Mouse (Mus musculus) CH12.LX (cell line): ENCODE data around the gene Fbxw24. TPM values are rescaled to one million over a fixed set of nuclear protein-coding genes. Genes with fewer than 3 reads are reported as not detected.
"Not testable (repeated sequence)": the region's sequence is repeated elsewhere in the genome, so short reads cannot be mapped to it uniquely, and the experiment has no call there.

Experiments used
- DNase-seq: peaks from one replicate; pipeline ENCODE4 v3.0.0-alpha.2; 2013; ENCODE audit errors: extremely low read depth
- H3K27ac ChIP-seq: 2 replicates; pipeline ENCODE4 v1.5.1; 2012; ENCODE audit warnings: low read depth, mild to moderate bottlenecking, control low read depth, moderate library complexity; ENCODE audit not compliant: insufficient read depth
- H3K27me3 ChIP-seq: replicated peaks from 2 replicates; pipeline ENCODE3; 2012; ENCODE audit warnings: inconsistent platforms
- H3K36me3 ChIP-seq, 2 experiments: replicated peaks in 1 of 2; 2 replicates each; pipeline versions ENCODE3 to v1.6.1; 2012; ENCODE audit warnings: inconsistent platforms in 1 of 2, low read length in 1 of 2, mild to moderate bottlenecking in 1 of 2, mixed read lengths in 1 of 2, moderate library complexity in 1 of 2; ENCODE audit not compliant: control insufficient read depth in 1 of 2, insufficient read depth in 1 of 2
- H3K4me1 ChIP-seq, 2 experiments: 2 replicates each; pipeline ENCODE4 v1.6.1; 2012; ENCODE audit warnings: inconsistent platforms in 1 of 2, moderate library complexity in 1 of 2; ENCODE audit not compliant: insufficient read depth in 2 of 2, control insufficient read depth in 1 of 2
- H3K4me2 ChIP-seq: 2 replicates; pipeline ENCODE4 v1.6.1; 2012; ENCODE audit warnings: low read depth, mild to moderate bottlenecking, control low read depth; ENCODE audit not compliant: poor library complexity, insufficient read depth, severe bottlenecking
- H3K4me3 ChIP-seq, 3 experiments: fragments of 150-350 bp in 1 of 3; sonication (generic) in 1 of 3; replicated peaks in 1 of 3; 2 replicates each; pipeline versions ENCODE3 to v1.5.1; 2011 to 2012; ENCODE audit warnings: low read depth in 2 of 3, low read length in 2 of 3, mild to moderate bottlenecking in 2 of 3, moderate library complexity in 2 of 3, control low read depth in 1 of 3, improper control_type of control experiment in 1 of 3, inconsistent platforms in 1 of 3, mixed read lengths in 1 of 3; ENCODE audit not compliant: poor library complexity in 1 of 3
- H3K79me2 ChIP-seq: replicated peaks from 2 replicates; pipeline ENCODE4 v1.6.1; 2012; ENCODE audit warnings: mild to moderate bottlenecking, moderate library complexity; ENCODE audit not compliant: control insufficient read depth, poor library complexity, insufficient read depth, severe bottlenecking; ENCODE audit errors: extremely low read depth
- H3K9ac ChIP-seq: 2 replicates; pipeline ENCODE4 v1.6.1; 2012; ENCODE audit warnings: low read depth, mild to moderate bottlenecking, control low read depth, moderate library complexity; ENCODE audit not compliant: insufficient read depth
- H3K9me3 ChIP-seq: replicated peaks from 2 replicates; pipeline ENCODE3; 2012; ENCODE audit warnings: low read length, inconsistent platforms, mixed read lengths
- CHD2 ChIP-seq: IDR thresholded peaks from 2 replicates; pipeline ENCODE4 v1.6.1; 2011; ENCODE audit warnings: low read length, improper control_type of control experiment
- CTCF ChIP-seq, 2 experiments: IDR thresholded peaks in 1 of 2; conservative IDR thresholded peaks in 1 of 2; 2 replicates each; pipeline ENCODE4 v1.5.1; 2011 to 2012; ENCODE audit warnings: low read depth in 2 of 2, low read length in 2 of 2, improper control_type of control experiment in 1 of 2, inconsistent platforms in 1 of 2, mild to moderate bottlenecking in 1 of 2, moderate library complexity in 1 of 2
- E2F4 ChIP-seq: IDR thresholded peaks from 2 replicates; pipeline ENCODE4 v1.6.1; 2011; ENCODE audit warnings: low read depth, low read length, improper control_type of control experiment; ENCODE audit not compliant: insufficient replicate concordance
- ELF1 ChIP-seq: IDR thresholded peaks from 2 replicates; pipeline ENCODE4 v1.6.1; 2014; ENCODE audit warnings: low read depth, mild to moderate bottlenecking, inconsistent platforms, low read length, improper control_type of control experiment
- ETS1 ChIP-seq: conservative IDR thresholded peaks from 2 replicates; pipeline ENCODE4 v1.6.1; 2012; ENCODE audit warnings: low read depth, mild to moderate bottlenecking, inconsistent platforms, low read length, improper control_type of control experiment, moderate library complexity
- GABPA ChIP-seq: IDR thresholded peaks from 2 replicates; pipeline ENCODE4 v1.6.1; 2012; ENCODE audit warnings: low read depth, low read length, improper control_type of control experiment, inconsistent platforms; ENCODE audit not compliant: insufficient replicate concordance
- IRF4 ChIP-seq: IDR thresholded peaks from 2 replicates; pipeline ENCODE4 v1.6.1; 2014; ENCODE audit warnings: low read depth, mild to moderate bottlenecking, inconsistent platforms, low read length, improper control_type of control experiment
- JUN ChIP-seq: IDR thresholded peaks from 2 replicates; pipeline ENCODE4 v1.6.1; 2011; ENCODE audit warnings: low read depth, mild to moderate bottlenecking, low read length, improper control_type of control experiment, moderate library complexity; ENCODE audit not compliant: insufficient read depth
- JUND ChIP-seq: conservative IDR thresholded peaks from 2 replicates; pipeline ENCODE4 v1.6.1; 2011; ENCODE audit warnings: low read depth, low read length, improper control_type of control experiment
- MAFK ChIP-seq: IDR thresholded peaks from 2 replicates; pipeline ENCODE4 v1.6.1; 2011; ENCODE audit warnings: low read length, improper control_type of control experiment; ENCODE audit not compliant: insufficient replicate concordance
- MAX ChIP-seq: IDR thresholded peaks from 2 replicates; pipeline ENCODE4 v1.6.1; 2011; ENCODE audit warnings: low read length, improper control_type of control experiment
- MAZ ChIP-seq: IDR thresholded peaks from 2 replicates; pipeline ENCODE4 v1.6.1; 2012; ENCODE audit warnings: low read depth, mild to moderate bottlenecking, inconsistent platforms, low read length, improper control_type of control experiment, moderate library complexity
- MEF2A ChIP-seq: IDR thresholded peaks from 2 replicates; pipeline ENCODE4 v1.6.1; 2014; ENCODE audit warnings: low read depth, mild to moderate bottlenecking, inconsistent platforms, low read length, improper control_type of control experiment, borderline replicate concordance
- NELFE ChIP-seq: IDR thresholded peaks from 2 replicates; pipeline ENCODE4 v1.6.1; 2011; ENCODE audit warnings: low read depth, low read length, improper control_type of control experiment
- RAD21 ChIP-seq: IDR thresholded peaks from 2 replicates; pipeline ENCODE4 v1.6.1; 2011; ENCODE audit warnings: low read depth, mild to moderate bottlenecking, low read length, improper control_type of control experiment, moderate library complexity
- RCOR1 ChIP-seq: conservative IDR thresholded peaks from 2 replicates; pipeline ENCODE4 v1.6.1; 2012; ENCODE audit warnings: low read depth, mild to moderate bottlenecking, inconsistent platforms, low read length, improper control_type of control experiment
- SIN3A ChIP-seq: IDR thresholded peaks from 2 replicates; pipeline ENCODE4 v1.6.1; 2012; ENCODE audit warnings: low read length, improper control_type of control experiment, inconsistent platforms
- TBP ChIP-seq: conservative IDR thresholded peaks from 2 replicates; pipeline ENCODE4 v1.6.1; 2011; ENCODE audit warnings: low read depth, low read length, improper control_type of control experiment
- TCF12 ChIP-seq: IDR thresholded peaks from 2 replicates; pipeline ENCODE4 v1.6.1; 2014; ENCODE audit warnings: low read depth, mild to moderate bottlenecking, inconsistent platforms, low read length, improper control_type of control experiment
- UBTF ChIP-seq: IDR thresholded peaks from 2 replicates; pipeline ENCODE4 v1.6.1; 2012; ENCODE audit warnings: low read depth, mild to moderate bottlenecking, inconsistent platforms, low read length, improper control_type of control experiment, moderate library complexity
- USF1 ChIP-seq: IDR thresholded peaks from 2 replicates; pipeline ENCODE4 v1.6.1; 2014; ENCODE audit warnings: low read depth, mild to moderate bottlenecking, inconsistent platforms, low read length, improper control_type of control experiment
- ZC3H11A ChIP-seq: IDR thresholded peaks from 2 replicates; pipeline ENCODE4 v1.6.1; 2012; ENCODE audit warnings: low read depth, mild to moderate bottlenecking, inconsistent platforms, low read length, improper control_type of control experiment
- ZMIZ1 ChIP-seq: IDR thresholded peaks from 2 replicates; pipeline ENCODE4 v1.6.1; 2012; ENCODE audit warnings: low read depth, mild to moderate bottlenecking, inconsistent platforms, low read length, improper control_type of control experiment
- dilution Hi-C: fragments of 300-500 bp; cut with MboI; formaldehyde crosslinking; loops from 2 replicates; pipeline ENCODE4 v1.14.3; 2020; ENCODE audit warnings: low sequenced_read_pairs; ENCODE audit not compliant: extremely low pct_unique_long_range_greater_than_20kb, extremely low pct_ligation_motif_present
- in situ Hi-C: fragments of 300-500 bp; cut with MboI; formaldehyde crosslinking; loops from 3 replicates; pipeline ENCODE4 v1.14.3; 2019; ENCODE audit warnings: low sequenced_read_pairs, low pct_ligation_motif_present, low pct_unique_long_range_greater_than_20kb, mixed read lengths
- polyA plus RNA-seq: library from polyadenylated mRNA; unstranded; fragments of >175 nt; gene quantifications from 2 replicates; pipeline ENCODE4 v1.2.1, GENCODE M21; 2012; ENCODE audit warnings: low read depth; ENCODE audit not compliant: insufficient read length
- total RNA-seq, 2 experiments: library from RNA; depleted of rRNA; stranded (reverse); fragments of 300-350 nt in 1 of 2; fragments of >200 nt in 1 of 2; gene quantifications; 2 replicates each; pipeline ENCODE4 v1.2.3; 2012 to 2014

Fbxw24 gene
- total and polyA plus RNA-seq, 3 experiments = not detected

GRCm38 (mm10) chr9:109597226-109597625, 28.6 kb downstream of the Fbxw24 start:
- TF ChIP-seq NELFE = no peak
- TF ChIP-seq TBP = no peak
- no peak for TF ChIP-seq MEF2A
- TF ChIP-seq ZMIZ1 = no peak
- TF ChIP-seq RAD21 = no peak
- no peak for TF ChIP-seq CHD2
- TF ChIP-seq TCF12 = no peak
- TF ChIP-seq UBTF = no peak
- TF ChIP-seq CTCF (conservative IDR thresholded peaks at IDR 0.05 in 1 of 2, IDR thresholded peaks at IDR 0.05 in 1 of 2; ENCODE audit: low read depth in 2 of 2, low read length in 2 of 2) = no peak
- no peak for TF ChIP-seq MAFK
- no peak for TF ChIP-seq JUND
- TF ChIP-seq JUN = no peak
- TF ChIP-seq, all 38 proteins: peak for 0
- Histone ChIP-seq H3K36me3 (no peaks in the 10 kb centered on the region), H3K79me2 (no peaks in the 10 kb centered on the region), H3K9ac (no peak overlapping the region), H3K27ac (no peak overlapping the region), H3K27me3 (peaks cover 23% of the 10 kb centered on the region), H3K4me2 (no peak overlapping the region), H3K4me3 (no peak overlapping the region), H3K9me3 (peaks cover 5% of the 10 kb centered on the region), H3K4me1 (no peaks in the 10 kb centered on the region)
- no peak for DNase-seq
- dilution Hi-C loops (no loop called here), in situ Hi-C loops (no loop called here)

GRCm38 (mm10) chr9:109594866-109595265, 31.0 kb downstream of the Fbxw24 start:
- DNase-seq = no peak
- H3K36me3 ChIP-seq = no peaks in the 10 kb centered on the region
- no peaks in the 10 kb centered on the region for H3K79me2 ChIP-seq
- H3K4me1 ChIP-seq = no peaks in the 10 kb centered on the region
- H3K4me3 ChIP-seq = no peak overlapping the region
- H3K9ac ChIP-seq = no peak overlapping the region
- in situ Hi-C loops = no loop called here
- no peak for TF ChIP-seq ETS1
- no peak for TF ChIP-seq NELFE
- TF ChIP-seq GABPA = no peak
- TF ChIP-seq ELF1 = no peak
- no peak for TF ChIP-seq MAFK
- no peak for TF ChIP-seq E2F4
- no peak for TF ChIP-seq JUND
- no peak for TF ChIP-seq RCOR1
- TF ChIP-seq USF1 = no peak
- TF ChIP-seq MAZ = no peak
- no peak for TF ChIP-seq TBP
- TF ChIP-seq IRF4 = no peak
- TF ChIP-seq ZMIZ1 = no peak
- TF ChIP-seq TCF12 = no peak
- TF ChIP-seq ZC3H11A = no peak
- TF ChIP-seq SIN3A = no peak
- no peak for TF ChIP-seq UBTF
- TF ChIP-seq MAX = no peak
- TF ChIP-seq, all 38 proteins: peak for 0
- Histone ChIP-seq H3K9me3 (peaks cover 5% of the 10 kb centered on the region), H3K27me3 (peaks cover 26% of the 10 kb centered on the region), H3K4me2 (no peak overlapping the region), H3K27ac (no peak overlapping the region)
- dilution Hi-C loops = no loop called here

GRCm38 (mm10) chr9:109568162-109568561, 57.7 kb downstream of the Fbxw24 start, which contains the start of gene Fbxw15:
Gene Fbxw15, minus strand, starts transcription at chr9:109568262.
- DNase-seq, H3K4me1 ChIP-seq, in situ Hi-C loops, H3K27me3 ChIP-seq, dilution Hi-C loops, H3K9me3 ChIP-seq, H3K79me2 ChIP-seq, H3K9ac ChIP-seq, H3K27ac ChIP-seq, H3K36me3 ChIP-seq, H3K4me3 ChIP-seq, H3K4me2 ChIP-seq: not testable (repeated sequence)
